Mouse (Mus musculus) limb, embryonic 11.5 days (tissue): Measurements from ENCODE around the gene Hoxb5. TPM values are rescaled to one million over a fixed set of nuclear protein-coding genes. Genes with fewer than 3 reads are reported as not detected.

Source experiments
- ATAC-seq: fragments of 200-750 bp; cut with Nextera tagmentation; 2 replicates; pipeline ENCODE4 v1.8.0; 2017; ENCODE audit warnings: low read depth; ENCODE audit not compliant: insufficient number of reproducible peaks, low FRiP score, low TSS enrichment
- DNase-seq: peaks from one replicate; pipeline ENCODE4 v3.0.0-alpha.2; 2015; ENCODE audit warnings: low spot score
- H3K27ac ChIP-seq: fragments of 300-500 bp; sonication (generic); replicated peaks from 2 replicates; pipeline ENCODE4 v1.5.1; 2014; ENCODE audit warnings: low read depth, mild to moderate bottlenecking, low read length
- H3K27me3 ChIP-seq: fragments of 300-500 bp; sonication (generic); 2 replicates; pipeline ENCODE4 v1.6.1; 2014; ENCODE audit warnings: mild to moderate bottlenecking, low read length, mixed read lengths; ENCODE audit not compliant: control insufficient read depth, insufficient read depth
- H3K36me3 ChIP-seq: fragments of 300-500 bp; sonication (generic); 2 replicates; pipeline ENCODE4 v1.6.1; 2014; ENCODE audit warnings: mild to moderate bottlenecking, low read length, moderate library complexity, mixed read lengths; ENCODE audit not compliant: control insufficient read depth, insufficient read depth
- H3K4me1 ChIP-seq: fragments of 300-500 bp; sonication (generic); 2 replicates; pipeline ENCODE4 v1.6.1; 2014; ENCODE audit warnings: low read length, mixed read lengths; ENCODE audit not compliant: control insufficient read depth, insufficient read depth
- H3K4me2 ChIP-seq: fragments of 300-500 bp; sonication (generic); 2 replicates; pipeline ENCODE4 v1.6.1; 2014; ENCODE audit warnings: low read depth, mild to moderate bottlenecking, moderate library complexity; ENCODE audit not compliant: severe bottlenecking
- H3K4me3 ChIP-seq: fragments of 300-500 bp; sonication (generic); 2 replicates; pipeline ENCODE4 v1.5.1; 2014; ENCODE audit warnings: low read depth, low read length
- H3K9ac ChIP-seq: fragments of 300-500 bp; sonication (generic); 2 replicates; pipeline ENCODE4 v1.6.1; 2014; ENCODE audit warnings: mild to moderate bottlenecking, low read length
- H3K9me3 ChIP-seq: fragments of 300-500 bp; sonication (generic); 2 replicates; pipeline ENCODE4 v1.6.1; 2016; ENCODE audit warnings: low read length; ENCODE audit not compliant: control insufficient read depth
- WGBS: fragments of 180-500 bp; shearing (Covaris S2); extraction: QIAGEN DNeasy Blood & Tissue Kit; methylation state at CpG from one replicate; pipeline ENCODE4 v1.1.7; 2014; 5-methylcytosine and 5-hydroxymethylcytosine counted together
- microRNA counts: library from miRNA; unstranded; fragments of <30 nt; microRNA quantifications from one replicate; lab custom pipeline; 2016
- microRNA-seq: library from miRNA; unstranded; fragments of <30 nt; microRNA quantifications from one replicate; pipeline ENCODE4, GENCODE M21; 2016
- polyA plus RNA-seq: library from polyadenylated mRNA; unstranded; fragments of >200 nt; fragmentation: Nextera tagmentation; extraction: Ambion mirVana; gene quantifications from 2 replicates; pipeline ENCODE4 v1.2.1, GENCODE M21; 2014

The Hoxb5 gene
- polyA plus RNA-seq, 1 experiment from 2014 or later = 2.1 TPM

DNA sequence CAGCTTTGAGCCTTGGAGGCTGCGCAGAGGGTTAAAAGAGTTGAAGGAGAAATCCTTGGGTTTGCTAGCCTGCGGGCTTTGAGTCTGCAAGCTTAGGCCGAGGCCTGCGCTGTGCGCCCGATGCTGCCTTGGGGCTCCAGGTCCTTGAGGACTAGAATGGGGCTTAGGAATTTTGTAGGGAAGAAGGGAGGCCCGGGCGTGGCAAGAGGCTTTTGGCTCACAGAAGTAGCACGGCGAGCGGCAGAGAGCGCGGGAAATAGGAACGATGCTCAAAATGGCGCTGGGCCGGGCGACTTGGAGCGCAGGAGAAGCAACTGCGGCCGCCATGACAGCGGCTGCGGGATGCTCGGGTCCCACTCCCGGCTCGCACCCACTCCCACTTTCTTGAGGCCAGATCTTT is 51.2 kb downstream of the Hoxb5 start:
- ATAC-seq = no peak
- Histone ChIP-seq H3K27ac (peak overlapping the region; percentile 68), H3K9me3 (no peaks in the 10 kb centered on the region)

DNA sequence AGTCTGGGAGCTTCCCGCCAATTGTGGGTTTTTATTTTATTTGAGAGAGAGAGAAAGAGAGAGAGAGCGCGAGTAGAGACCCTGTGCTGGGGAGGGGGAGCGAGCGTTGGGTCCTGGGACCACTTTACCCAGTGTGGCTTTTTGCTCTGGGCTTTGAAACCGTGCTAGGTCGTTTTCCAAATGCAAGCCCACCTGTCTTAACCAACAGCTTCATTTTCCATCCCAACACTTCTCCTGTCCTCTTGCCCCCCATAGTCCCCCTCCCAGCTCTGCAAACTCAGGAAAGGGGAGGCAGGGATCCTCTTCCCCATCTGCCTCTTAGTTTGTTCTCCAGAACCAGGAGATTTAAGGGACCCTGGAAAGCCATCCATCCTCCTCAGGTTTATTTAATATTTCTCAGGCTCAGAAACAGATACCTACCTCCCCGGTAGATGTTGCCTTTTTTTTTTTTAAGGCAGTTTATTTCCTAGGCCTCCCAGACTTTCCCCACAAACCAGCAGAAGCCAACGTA is 51.7 kb downstream of the Hoxb5 start:
- 4% methylated on average over 9 of the region's 9 CpGs for WGBS
- peaks cover 11% of the 10 kb centered on the region; the same call in 1 of the 2 replicates for H3K4me1 ChIP-seq
- DNase-seq = no peak

More for the DNA sequence above, 51.2 kb downstream of the Hoxb5 start:
- Histone ChIP-seq H3K4me3 (peak overlapping the region; percentile 24), H3K36me3 (no peaks in the 10 kb centered on the region), H3K9ac (peak overlapping the region; percentile 60), H3K27me3 (peaks cover 28% of the 10 kb centered on the region), H3K4me2 (peak overlapping the region; percentile 72), H3K4me1 (peaks cover 11% of the 10 kb centered on the region; the same call in 1 of the 2 replicates)
- under 1% methylated on average over 25 of the region's 25 CpGs for WGBS
- peak; percentile 86 for DNase-seq

More for the DNA sequence above, 51.7 kb downstream of the Hoxb5 start:
- H3K4me3 ChIP-seq = peak overlapping the region; percentile 24
- H3K9ac ChIP-seq = peak overlapping the region; percentile 60
- H3K4me2 ChIP-seq = peak overlapping the region; percentile 72
- H3K27me3 ChIP-seq = peaks cover 26% of the 10 kb centered on the region
- no peaks in the 10 kb centered on the region for H3K36me3 ChIP-seq
- ATAC-seq = no peak
- H3K9me3 ChIP-seq = no peaks in the 10 kb centered on the region
- peak overlapping the region; percentile 68; the same call in 1 of the 2 replicates for H3K27ac ChIP-seq

MicroRNA genes within 50 kb of the gene (microRNA counts, 519-probe panel; counts per million panel counts)
- microRNA mmu-miR-10a (lab: Ali Mortazavi, UCI) (4,971 counts per million, percentile 81 among the panel's probes with 10 or more counts), microRNA mmu-miR-196a (lab: Ali Mortazavi, UCI) (5,489 counts per million, percentile 90 among the panel's probes with 10 or more counts)

Small RNA genes lying within 50 kb of the gene (microRNA-seq; reads per million reads assigned to microRNA genes)
- gene Mir10a (17,773 reads per million, percentile 97 among the genes with 10 or more reads in this experiment), gene Mir196a-1 (45.5 reads per million, percentile 39 among the genes with 10 or more reads in this experiment)

Other genes with a start within 250 kb of the Hoxb5 start
- 31.1 and 35.4 TPM in 2 replicates for gene Ube2z, start 237.9 kb upstream of the Hoxb5 start, polyA plus RNA-seq
- gene Atp5g1, start 227.7 kb upstream of the Hoxb5 start, polyA plus RNA-seq = 530 and 535 TPM in 2 replicates
- not detected in 2 replicates for gene Calcoco2, start 191.4 kb upstream of the Hoxb5 start, polyA plus RNA-seq
- 0.04 TPM in 1 of 2 replicates, not detected in the other for gene Ttll6, start 169.6 kb upstream of the Hoxb5 start, polyA plus RNA-seq
- gene Hoxb13, start 109.0 kb upstream of the Hoxb5 start, polyA plus RNA-seq = 0.09 TPM in 1 of 2 replicates, not detected in the other
- gene Hoxb9, start 31.9 kb upstream of the Hoxb5 start, polyA plus RNA-seq = 1.7 and 1.8 TPM in 2 replicates
- 0.38 and 0.89 TPM in 2 replicates for gene Hoxb8, start 21.4 kb upstream of the Hoxb5 start, polyA plus RNA-seq
- 3.7 and 4.3 TPM in 2 replicates for gene Hoxb7, start 16.7 kb upstream of the Hoxb5 start, polyA plus RNA-seq
- 1.9 and 2.8 TPM in 2 replicates for gene Hoxb6, start 10.9 kb upstream of the Hoxb5 start, polyA plus RNA-seq
- gene Hoxb4, start 14.9 kb downstream of the Hoxb5 start, polyA plus RNA-seq = 0.33 and 0.45 TPM in 2 replicates
- gene Hoxb3, start 20.0 kb downstream of the Hoxb5 start, polyA plus RNA-seq = 0.68 and 0.78 TPM in 2 replicates
- 7.5 and 10.7 TPM in 2 replicates for gene Hoxb2, start 47.2 kb downstream of the Hoxb5 start, polyA plus RNA-seq
- 0.58 TPM in 1 of 2 replicates, not detected in the other for gene Hoxb1, start 62.4 kb downstream of the Hoxb5 start, polyA plus RNA-seq
- gene Skap1, start 161.3 kb downstream of the Hoxb5 start, polyA plus RNA-seq = 0.18 and 0.27 TPM in 2 replicates